Mouse (Mus musculus): Measurements from ENCODE around the gene Naip2.

DNA sequence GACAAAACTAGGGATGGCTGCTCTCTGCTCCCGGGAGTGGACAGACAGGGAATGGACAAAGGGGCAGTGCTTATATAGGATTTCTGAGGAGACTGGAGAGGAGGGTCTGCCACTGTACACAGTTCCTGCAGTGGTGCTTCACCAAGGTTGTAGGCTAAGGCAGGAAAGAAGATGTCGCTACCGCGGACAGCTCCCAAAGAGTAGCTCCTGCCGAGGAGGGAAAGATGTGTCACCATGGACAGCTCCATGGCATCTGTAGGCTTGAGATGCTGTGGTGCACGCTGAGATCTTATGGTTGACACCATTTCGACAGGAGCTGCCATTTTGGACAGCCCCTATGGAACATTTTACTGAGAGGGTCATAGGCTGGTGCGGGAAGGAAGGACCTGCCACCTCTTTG, 8.6 kb upstream of the Naip2 start:
- no peak for TF ChIP-seq CTCF (IDR thresholded peaks at IDR 0.05; ENCODE audit: borderline replicate concordance, control insufficient read depth, extremely low read depth, insufficient read depth, low read length, poor library complexity)
- no peak for TF ChIP-seq POLR2A (IDR thresholded peaks at IDR 0.05; ENCODE audit: control insufficient read depth, extremely low read depth, insufficient read depth, low read length, poor library complexity)

All from thymus, adult 2 months (tissue).